ENCODE assay signal across 8 mouse cellular contexts in the genomic region with DNA sequence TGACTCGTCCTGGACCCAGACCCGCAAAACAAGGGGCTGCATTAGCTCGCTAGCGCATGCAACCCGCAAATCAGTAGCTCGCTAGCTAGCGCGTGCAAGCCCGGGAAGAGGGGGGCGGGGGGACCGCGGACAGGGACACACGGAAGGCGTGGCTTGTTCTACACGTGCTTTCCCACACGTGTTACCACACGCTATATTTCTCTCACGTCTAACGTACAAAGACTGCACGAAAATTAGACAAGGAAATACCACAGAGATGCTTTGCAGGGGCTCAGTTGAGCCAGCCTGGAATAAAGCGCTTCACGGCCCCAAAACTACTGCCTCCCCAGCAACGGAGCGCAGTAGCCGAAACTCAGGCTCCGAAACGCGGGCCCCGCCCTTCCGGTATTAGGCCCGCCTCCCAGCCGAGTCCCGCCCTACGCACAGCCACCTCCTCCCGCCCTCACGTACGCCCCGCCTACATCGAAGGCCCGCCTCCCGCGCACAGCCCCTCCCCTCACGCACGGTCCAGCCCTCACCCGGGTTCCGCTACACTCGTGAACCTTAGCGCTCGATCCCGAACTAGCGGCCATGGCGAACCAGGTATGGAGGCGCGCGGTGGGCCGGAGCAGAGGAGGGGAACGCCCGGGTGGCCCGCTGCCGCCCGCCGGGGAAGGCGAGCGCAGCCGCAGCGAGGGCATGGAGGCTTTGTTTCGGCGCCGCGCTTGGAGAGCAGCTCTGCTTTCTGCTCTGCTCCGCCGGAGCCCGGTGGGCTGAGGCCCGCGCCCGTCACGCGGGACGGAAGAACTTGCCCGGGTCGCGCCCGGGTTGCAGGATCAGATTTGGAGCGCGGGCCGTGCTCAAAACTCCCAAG. TPM values are rescaled to one million over a fixed set of nuclear protein-coding genes. Genes with fewer than 3 reads are reported as not detected.
DNase-seq lines count a peak whose midpoint lies in the region; ATAC-seq lines count a peak whose summit lies in the region.

A gene (plus strand): TSS at position 482 of the 853 bp plus-strand sequence.

- intact Hi-C loops in gastrocnemius, postnatal 14 days (cut with DNase I; ENCODE audit: low total_unique reads), result no loop called here
- intact Hi-C loops in left cerebral cortex, postnatal 10 days (cut with DNase I), result no loop called here

- peak; percentile 95 for DNase-seq in adipocyte (ENCODE audit: low spot score)
- peak; percentile 96 for DNase-seq in embryo, embryonic 10 days (ENCODE audit: low spot score)
- peak; percentile 92 for DNase-seq in gastrocnemius, postnatal 14 days
- DNase-seq in left cerebral cortex, postnatal 10 days (ENCODE audit: extremely low spot score in 1 of 2, low spot score in 2 of 2), result peak; percentile 81 to 93
- peak; percentile 89 for DNase-seq in right cerebral cortex, postnatal 25 days
- DNase-seq in urinary bladder, postnatal 4 days (ENCODE audit: low spot score in 2 of 2), result peak; percentile 89 to 91

- ATAC-seq in inflammation-experienced regulatory T-cells, adult 6 months, result peak; percentile 94
- peak; percentile 96 for ATAC-seq in megakaryocyte-erythroid progenitor cell, adult 5-6 weeks (replicated peaks; ENCODE audit: low FRiP score, low TSS enrichment, poor library complexity, severe bottlenecking)

RNA-seq across cellular contexts. Expression of the gene that starts here (rescaled TPM):
- 10 to 100 TPM; 65.5 to 69.2 TPM for total RNA-seq in gastrocnemius, postnatal 14 days (2021)
- 100 to 1,000 TPM; 113 to 118 (median 116) TPM for polyA plus RNA-seq in inflammation-experienced regulatory T-cells, adult 6 months (2017; shearing (Covaris generic))
- total RNA-seq in left cerebral cortex, postnatal 10 days (2021), result 10 to 100 TPM; 82.8 to 83.2 TPM
- 89.7 and 104 TPM in 2 replicates for total RNA-seq in megakaryocyte-erythroid progenitor cell, adult 5-6 weeks (2014; fragmentation: Nextera tagmentation)
- total RNA-seq in megakaryocyte-erythroid progenitor cell, adult 5-6 weeks (2017), result 129 and 147 TPM in 2 replicates

Comparison
In these comparisons a context has a peak if more than half of its experiments do, and no peak if none do; other contexts are left out.
1. Peak in every context shown above with its lines: DNase-seq and ATAC-seq.